Mouse (Mus musculus) liver, embryonic 14.5 days (tissue): ENCODE measurements around the gene Lrp2.

Experiments used
- CTCF ChIP-seq: IDR thresholded peaks from 2 replicates; pipeline ENCODE4 v1.5.1; 2016; ENCODE audit warnings: antibody characterized with exemption, low read depth, control low read depth
- EP300 ChIP-seq: IDR thresholded peaks from 2 replicates; pipeline ENCODE4 v1.6.1; 2016; ENCODE audit warnings: antibody characterized with exemption, low read depth

DNA sequence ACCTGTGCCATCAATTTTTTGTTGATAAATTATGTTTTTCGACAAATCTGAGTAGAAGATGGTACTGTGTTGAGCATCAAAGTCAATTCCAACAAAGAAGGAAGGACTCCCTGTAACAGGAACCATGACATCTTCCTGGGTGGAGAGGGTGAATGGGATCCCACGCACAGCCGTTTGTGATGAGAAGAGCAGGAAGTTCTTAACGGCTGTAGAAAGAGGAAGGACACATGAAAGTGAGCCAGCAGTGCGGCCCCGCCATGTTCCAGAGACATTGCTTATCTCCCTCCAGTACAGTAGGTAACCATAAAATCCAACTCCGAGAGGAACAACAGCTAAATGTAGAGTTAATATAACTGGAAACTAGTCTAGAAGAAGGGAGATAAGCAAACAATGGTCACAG is 67.6 kb downstream of the Lrp2 start:
- TF ChIP-seq EP300 (no peak), CTCF (no peak)
